Mouse (Mus musculus) hindbrain, postnatal 0 days (tissue): ENCODE data around the gene Abca6. TPM values are rescaled to one million over a fixed set of nuclear protein-coding genes. Genes with fewer than 3 reads are reported as not detected.

Experiments
- ATAC-seq: fragments of 200-750 bp; cut with Nextera tagmentation; 2 replicates; pipeline ENCODE4 v1.8.0; 2017; ENCODE audit warnings: mild to moderate bottlenecking, moderate TSS enrichment, moderate library complexity
- DNase-seq: peaks from one replicate; pipeline ENCODE4 v3.0.0-alpha.2; 2015; ENCODE audit warnings: low spot score
- H3K27ac ChIP-seq: fragments of 300-500 bp; sonication (generic); 2 replicates; pipeline ENCODE4 v1.5.1; 2014; ENCODE audit warnings: mild to moderate bottlenecking
- H3K27me3 ChIP-seq: fragments of 300-500 bp; sonication (generic); 2 replicates; pipeline ENCODE4 v1.6.1; 2014; ENCODE audit warnings: low read length, mixed read lengths; ENCODE audit not compliant: insufficient read depth
- H3K36me3 ChIP-seq: fragments of 300-500 bp; sonication (generic); 2 replicates; pipeline ENCODE4 v1.6.1; 2014; ENCODE audit warnings: low read length, mixed read lengths; ENCODE audit not compliant: insufficient read depth
- H3K4me1 ChIP-seq: fragments of 300-500 bp; sonication (generic); 2 replicates; pipeline ENCODE4 v1.6.1; 2014; ENCODE audit warnings: antibody characterized with exemption, low read length, mixed read lengths; ENCODE audit not compliant: insufficient read depth
- H3K4me2 ChIP-seq: fragments of 300-500 bp; sonication (generic); 2 replicates; pipeline ENCODE4 v1.6.1; 2014; ENCODE audit warnings: low read depth, mild to moderate bottlenecking, low read length, moderate library complexity, mixed read lengths
- H3K4me3 ChIP-seq: fragments of 300-500 bp; sonication (generic); 2 replicates; pipeline ENCODE4 v1.5.1; 2014; ENCODE audit warnings: low read length
- H3K9ac ChIP-seq: fragments of 300-500 bp; sonication (generic); replicated peaks from 2 replicates; pipeline ENCODE4 v1.6.1; 2014; ENCODE audit warnings: mild to moderate bottlenecking, low read length, moderate library complexity, mixed read lengths
- H3K9me3 ChIP-seq: fragments of 300-500 bp; sonication (generic); 2 replicates; pipeline ENCODE4 v1.6.1; 2016; ENCODE audit warnings: low read length, mixed read lengths
- CTCF ChIP-seq: IDR thresholded peaks from 2 replicates; pipeline ENCODE4 v1.5.1; 2016; ENCODE audit warnings: antibody characterized with exemption, control low read depth, low read depth
- WGBS: fragments of 180-500 bp; shearing (Covaris S2); extraction: QIAGEN DNeasy Blood & Tissue Kit; methylation state at CpG from one replicate; pipeline ENCODE4 v1.1.7; 2014; 5-methylcytosine and 5-hydroxymethylcytosine counted together
- polyA plus RNA-seq: library from polyadenylated mRNA; unstranded; fragments of >200 nt; fragmentation: Nextera tagmentation; extraction: Ambion mirVana; gene quantifications from 2 replicates; pipeline ENCODE4 v1.2.1, GENCODE M21; 2015
- total RNA-seq: library from RNA; depleted of rRNA; stranded (reverse); fragments of >200 nt; gene quantifications from 2 replicates; pipeline ENCODE4 v1.2.3, GENCODE M21; 2014; rRNA removed

Abca6 gene
- total and polyA plus RNA-seq, 2 experiments from 2014 or later, result 0.63 to 0.75 TPM

DNA sequence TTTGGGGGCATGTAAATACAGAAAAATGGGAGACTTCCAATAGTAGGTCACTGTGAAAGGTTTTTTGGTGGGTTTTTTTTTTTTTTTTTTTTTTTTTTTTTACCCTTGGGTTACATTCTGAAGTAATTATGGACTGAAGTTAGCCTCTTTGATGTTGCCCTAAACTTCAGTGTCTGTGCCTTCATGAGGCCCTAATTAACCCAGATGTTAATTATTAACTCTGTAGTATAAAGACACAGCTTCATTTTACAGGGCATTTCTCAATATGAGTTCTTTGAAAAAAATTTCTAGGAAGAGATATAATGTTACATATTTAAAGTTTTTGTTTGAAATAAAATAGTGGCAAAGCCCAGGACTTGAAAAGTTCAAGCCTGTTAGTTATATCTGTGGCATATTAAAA, 86.2 kb downstream of the Abca6 start:
- Histone ChIP-seq H3K4me1 (0 out of 2 replicates have a peak, but pooled peaks cover 3% of the 10 kb centered on the region), H3K36me3 (no peaks in the 10 kb centered on the region), H3K9me3 (no peaks in the 10 kb centered on the region), H3K4me3 (no peak overlapping the region), H3K9ac (no peak overlapping the region), H3K27me3 (no peaks in the 10 kb centered on the region), H3K27ac (no peak overlapping the region), H3K4me2 (no peak overlapping the region)
- DNase-seq (no peak), ATAC-seq (no peak)
- TF ChIP-seq CTCF, result no peak

DNA sequence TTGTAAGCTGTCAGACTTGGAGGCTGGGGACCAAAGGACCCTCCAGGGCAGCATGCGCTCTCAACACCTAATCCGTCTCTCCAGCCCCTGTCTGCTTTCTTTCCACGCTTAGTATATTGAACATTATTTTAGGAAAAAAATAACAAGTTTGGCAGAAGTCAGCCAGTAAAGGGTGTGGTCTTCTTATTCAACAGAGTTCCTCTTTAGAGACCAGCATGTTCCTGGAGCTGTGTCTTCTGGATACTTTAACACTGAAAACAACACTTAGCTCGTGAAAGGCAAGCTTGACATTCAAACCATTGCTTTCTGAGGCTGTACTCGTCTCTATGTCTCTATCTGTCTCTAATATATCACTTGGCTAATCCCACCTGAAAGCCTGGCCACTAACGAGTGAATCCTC, 94.5 kb downstream of the Abca6 start:
- Histone ChIP-seq H3K9ac (no peak overlapping the region), H3K4me3 (no peak overlapping the region), H3K9me3 (no peaks in the 10 kb centered on the region), H3K4me2 (no peak overlapping the region), H3K27ac (no peak overlapping the region), H3K27me3 (no peaks in the 10 kb centered on the region), H3K4me1 (no peaks in the 10 kb centered on the region), H3K36me3 (no peaks in the 10 kb centered on the region)
- no peak for TF ChIP-seq CTCF
- DNase-seq, result no peak
- ATAC-seq, result no peak
- WGBS, result 84% methylated on average over 6 of the region's 6 CpGs

DNA sequence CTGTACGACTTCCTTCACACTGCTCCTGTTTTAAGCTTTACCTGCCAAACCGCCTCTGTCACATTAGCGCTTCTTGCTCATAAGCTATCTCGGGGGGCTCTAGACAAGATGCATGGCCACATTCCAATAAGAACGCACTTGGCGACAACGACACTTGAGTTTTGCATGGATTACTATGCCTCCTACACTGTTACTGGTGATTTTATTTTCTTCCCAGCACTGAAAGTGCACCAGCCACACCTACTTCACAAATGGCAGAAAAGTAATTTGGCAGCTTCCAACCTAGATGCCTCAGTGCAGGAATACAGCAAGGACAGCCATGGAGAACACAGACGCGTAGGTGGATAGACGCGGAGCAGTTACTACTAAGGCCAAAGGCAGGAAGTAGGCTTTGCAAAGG, 95.6 kb downstream of the Abca6 start:
- 89% methylated on average over 11 of the region's 11 CpGs for WGBS
- Histone ChIP-seq H3K27ac (no peak overlapping the region), H3K4me3 (no peak overlapping the region), H3K36me3 (no peaks in the 10 kb centered on the region), H3K9me3 (no peaks in the 10 kb centered on the region), H3K9ac (no peak overlapping the region), H3K4me2 (no peak overlapping the region), H3K27me3 (no peaks in the 10 kb centered on the region), H3K4me1 (no peaks in the 10 kb centered on the region)
- no peak for ATAC-seq
- no peak for DNase-seq
- no peak for TF ChIP-seq CTCF

DNA sequence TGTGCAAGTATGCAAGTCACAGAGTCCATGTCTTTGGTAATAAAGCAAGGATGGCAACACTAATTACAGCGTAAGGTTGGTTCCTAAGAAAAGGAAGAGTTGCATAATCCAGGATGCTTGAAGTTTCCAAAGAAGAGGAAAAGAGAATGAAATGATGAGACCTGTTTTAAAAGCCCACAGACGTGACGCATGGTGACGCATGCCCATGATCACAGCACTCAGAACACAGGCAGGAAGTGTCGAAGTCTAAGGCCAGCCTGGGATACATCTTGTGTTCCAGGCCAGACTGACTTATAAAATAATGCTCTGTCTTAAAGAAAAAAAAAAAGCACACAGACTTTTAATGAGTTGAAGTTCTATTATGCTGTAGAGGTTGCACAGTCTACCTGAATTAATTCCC, 103.9 kb downstream of the Abca6 start:
- no peaks in the 10 kb centered on the region for H3K27me3 ChIP-seq
- ATAC-seq, result no peak
- WGBS, result 97% methylated on average over 5 of the region's 5 CpGs
- H3K9ac ChIP-seq, result no peak overlapping the region
- H3K4me1 ChIP-seq, result no peaks in the 10 kb centered on the region
- no peak for DNase-seq
- no peak overlapping the region for H3K27ac ChIP-seq
- no peak overlapping the region for H3K4me3 ChIP-seq
- no peaks in the 10 kb centered on the region for H3K9me3 ChIP-seq
- TF ChIP-seq CTCF, result no peak
- H3K36me3 ChIP-seq, result no peaks in the 10 kb centered on the region
- H3K4me2 ChIP-seq, result no peak overlapping the region

DNA sequence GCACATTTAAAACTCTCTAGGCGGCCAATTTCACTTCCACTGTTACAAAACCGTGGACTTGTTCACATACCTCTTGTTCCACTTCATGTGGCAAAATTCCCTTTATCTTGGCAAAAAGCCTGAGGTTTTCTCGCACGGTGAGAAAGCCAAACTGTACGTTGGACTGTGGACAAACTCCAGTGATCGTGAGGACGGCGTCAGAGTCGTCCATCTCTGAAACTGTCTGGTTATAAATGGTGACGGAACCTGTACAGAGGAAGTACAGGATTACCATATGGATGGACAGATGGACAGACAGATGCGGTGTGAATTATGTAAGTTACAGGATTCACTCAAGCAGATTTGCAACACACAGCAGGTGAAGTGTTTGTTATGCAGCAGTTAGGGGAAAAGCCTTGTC, 106.2 kb downstream of the Abca6 start:
- 63% methylated on average over 11 of the region's 11 CpGs for WGBS
- DNase-seq (peak; percentile 2), ATAC-seq (no peak)
- no peaks in the 10 kb centered on the region for H3K4me1 ChIP-seq
- no peak overlapping the region for H3K9ac ChIP-seq
- H3K36me3 ChIP-seq, result no peaks in the 10 kb centered on the region
- no peaks in the 10 kb centered on the region for H3K27me3 ChIP-seq
- no peak overlapping the region for H3K4me3 ChIP-seq
- no peaks in the 10 kb centered on the region for H3K9me3 ChIP-seq
- TF ChIP-seq CTCF, result no peak
- H3K4me2 ChIP-seq, result no peak overlapping the region
- H3K27ac ChIP-seq, result no peak overlapping the region

DNA sequence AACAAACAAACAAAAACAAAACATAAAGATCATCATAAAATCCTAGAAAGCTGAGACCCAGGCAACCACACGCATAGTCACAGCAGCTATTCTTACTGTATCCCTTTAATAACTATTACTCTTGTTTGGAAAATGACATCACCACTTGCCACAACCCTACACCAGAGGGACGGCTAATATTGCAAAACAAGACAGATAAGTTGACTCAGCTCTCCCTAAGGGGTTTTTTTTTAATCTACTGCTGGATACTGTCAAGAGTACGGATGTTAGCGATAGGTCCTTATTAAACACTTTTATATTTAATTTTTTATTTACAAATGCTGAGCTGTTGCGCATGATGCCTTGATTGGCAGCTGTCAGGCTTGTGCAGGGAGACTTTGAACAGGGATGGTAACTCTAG, 120.8 kb downstream of the Abca6 start:
- no peaks in the 10 kb centered on the region for H3K4me1 ChIP-seq
- DNase-seq (no peak), ATAC-seq (no peak)
- WGBS, result 87% methylated on average over 5 of the region's 5 CpGs
- no peak overlapping the region for H3K4me2 ChIP-seq
- TF ChIP-seq CTCF, result no peak
- H3K9me3 ChIP-seq, result no peaks in the 10 kb centered on the region
- no peak overlapping the region for H3K27ac ChIP-seq
- H3K9ac ChIP-seq, result no peak overlapping the region
- H3K36me3 ChIP-seq, result no peaks in the 10 kb centered on the region
- H3K4me3 ChIP-seq, result no peak overlapping the region
- no peaks in the 10 kb centered on the region for H3K27me3 ChIP-seq

Other genes with a start within 250 kb of the Abca6 start
- 0.78 and 1.2 TPM in 2 replicates for gene Abca8a, start 155.8 kb downstream of the Abca6 start, total RNA-seq
- gene Abca8a, start 155.8 kb downstream of the Abca6 start, polyA plus RNA-seq, result 0.55 and 0.70 TPM in 2 replicates
- 6.8 and 7.6 TPM in 2 replicates for gene Abca9, start 83.6 kb downstream of the Abca6 start, total RNA-seq
- 2.2 and 2.4 TPM in 2 replicates for gene Abca9, start 83.6 kb downstream of the Abca6 start, polyA plus RNA-seq
- gene Abca5, start 85.9 kb upstream of the Abca6 start, total RNA-seq, result 25.4 and 26.3 TPM in 2 replicates
- 14.6 and 15.9 TPM in 2 replicates for gene Abca5, start 85.9 kb upstream of the Abca6 start, polyA plus RNA-seq
- 19.1 and 21.2 TPM in 2 replicates for gene Map2k6, start 147.3 kb upstream of the Abca6 start, total RNA-seq
- 16.3 and 16.4 TPM in 2 replicates for gene Map2k6, start 147.3 kb upstream of the Abca6 start, polyA plus RNA-seq